Mouse (Mus musculus) thymus, postnatal 14 days (tissue): ENCODE data around the gene A3galt2.
A peak's percentile ranks its signal among the peaks of the same experiment; 100 is the strongest.

Experiments used
- DNase-seq: peaks from one replicate; pipeline ENCODE4 v3.0.0; 2021

Gene A3galt2

GRCm38 (mm10) chr4:128755064-128755463, at the start of gene A3galt2:
A3galt2 (plus strand) TSS chr4:128755364.
- DNase-seq = no peak

DNA sequence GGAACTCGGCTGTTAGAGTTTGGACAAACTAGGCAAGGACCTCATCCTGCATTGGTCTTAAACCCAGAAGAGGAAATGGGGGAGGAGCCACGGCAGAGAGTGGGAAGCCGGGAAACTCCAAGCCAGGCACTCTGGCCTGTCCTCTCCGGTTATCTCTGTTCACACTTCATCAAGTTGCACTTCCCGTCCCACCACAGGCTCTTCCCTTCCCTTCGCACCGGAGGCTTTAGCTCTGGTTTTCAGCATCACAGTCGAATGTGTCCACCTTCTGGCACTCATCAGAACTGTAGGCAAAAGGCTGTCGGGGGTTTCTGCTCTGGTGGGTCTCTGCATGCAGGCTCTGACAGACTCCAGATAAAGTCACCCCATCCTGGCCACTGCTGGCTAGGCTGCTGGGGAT, 48.5 kb upstream of the A3galt2 start:
- peak; percentile 40 for DNase-seq

- no peak for DNase-seq
Observed at GRCm38 (mm10) chr4:128707384-128707783, 47.8 kb upstream of the A3galt2 start.

- DNase-seq = no peak
Observed at GRCm38 (mm10) chr4:128709061-128709780, 45.9 kb upstream of the A3galt2 start.

GRCm38 (mm10) chr4:128709781-128710166, 45.4 kb upstream of the A3galt2 start:
- DNase-seq = no peak

- no peak for DNase-seq
Observed at GRCm38 (mm10) chr4:128710286-128710685, 44.9 kb upstream of the A3galt2 start.

DNA sequence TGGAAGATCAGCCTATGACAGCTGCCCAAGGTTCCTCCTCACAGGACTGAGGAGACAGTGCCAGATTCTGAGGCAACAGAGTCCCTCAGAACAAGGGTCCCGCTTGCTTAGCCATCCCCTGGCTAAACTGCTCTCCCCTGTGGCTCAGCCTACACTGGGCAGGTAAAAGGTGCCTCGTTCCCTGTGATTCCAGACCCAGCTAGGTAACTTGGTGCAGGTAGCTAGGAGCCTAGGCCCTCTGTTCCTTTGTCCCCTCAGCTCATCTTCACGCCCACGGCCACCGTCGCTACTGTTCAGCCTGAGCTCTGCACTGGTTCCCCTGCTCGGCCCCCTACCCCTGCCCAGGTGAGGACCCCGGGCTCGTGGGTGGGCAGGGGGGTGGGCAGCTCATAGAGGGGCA, 44.4 kb upstream of the A3galt2 start:
- no peak for DNase-seq

DNA sequence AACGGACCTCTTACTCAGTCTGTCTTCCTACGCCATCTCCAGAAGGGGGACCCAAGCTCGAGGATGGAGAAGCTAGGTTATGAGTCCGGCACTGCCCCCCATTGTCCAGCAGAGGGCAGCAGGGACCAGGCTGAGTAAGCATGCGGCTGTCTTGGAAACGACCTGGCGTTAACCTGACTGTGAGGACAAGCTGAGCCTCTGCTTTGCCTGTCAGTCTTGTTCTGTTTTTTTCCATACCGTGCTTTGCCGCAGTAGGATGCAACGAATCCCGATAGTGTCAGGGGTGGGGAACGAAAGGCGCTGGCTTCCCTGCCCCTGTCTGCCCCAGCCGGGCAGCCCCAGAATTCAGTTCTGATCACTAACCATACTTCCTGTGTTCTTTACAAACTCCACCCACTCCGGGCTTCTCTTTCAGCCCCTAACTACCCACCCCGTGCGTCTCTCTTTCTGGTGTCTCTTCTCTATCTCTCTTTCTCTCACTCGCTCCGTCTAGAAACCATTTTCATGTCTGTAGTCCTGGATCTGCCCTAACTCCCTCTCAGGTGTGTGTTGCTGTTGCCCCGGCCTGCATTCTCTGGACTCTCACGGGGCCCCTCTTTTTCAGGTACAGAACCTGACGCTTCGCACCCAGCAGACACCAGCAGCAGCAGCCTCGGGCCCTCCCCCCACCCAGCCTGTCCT, 43.6 kb upstream of the A3galt2 start:
- DNase-seq = peak; percentile 94

DNA sequence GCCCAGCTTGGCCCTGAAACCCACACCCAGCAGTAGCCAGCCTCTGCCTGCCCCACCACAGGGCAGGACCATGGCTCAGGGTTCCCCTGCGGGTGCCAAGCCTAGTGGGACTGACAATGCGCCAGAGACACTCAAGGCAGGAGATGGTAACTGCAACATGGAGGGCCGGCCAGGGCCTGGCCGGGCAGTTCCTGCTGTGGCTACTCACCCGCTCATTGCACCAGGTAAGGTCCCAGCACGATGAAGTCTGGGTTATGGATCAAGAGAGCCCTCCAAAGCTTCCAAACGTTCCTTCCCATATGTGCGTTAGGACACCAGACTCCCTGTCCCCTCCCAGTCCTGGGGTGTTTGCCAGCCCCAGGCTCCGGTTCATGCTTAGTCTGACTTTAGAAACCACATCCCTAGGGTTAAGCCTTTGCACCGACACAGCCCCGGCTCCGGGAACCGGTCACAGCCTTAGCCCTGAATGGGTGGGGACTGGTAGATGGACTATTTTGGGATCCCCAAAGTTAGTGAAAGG, 43.0 kb upstream of the A3galt2 start:
- peak; percentile 42 for DNase-seq

DNA sequence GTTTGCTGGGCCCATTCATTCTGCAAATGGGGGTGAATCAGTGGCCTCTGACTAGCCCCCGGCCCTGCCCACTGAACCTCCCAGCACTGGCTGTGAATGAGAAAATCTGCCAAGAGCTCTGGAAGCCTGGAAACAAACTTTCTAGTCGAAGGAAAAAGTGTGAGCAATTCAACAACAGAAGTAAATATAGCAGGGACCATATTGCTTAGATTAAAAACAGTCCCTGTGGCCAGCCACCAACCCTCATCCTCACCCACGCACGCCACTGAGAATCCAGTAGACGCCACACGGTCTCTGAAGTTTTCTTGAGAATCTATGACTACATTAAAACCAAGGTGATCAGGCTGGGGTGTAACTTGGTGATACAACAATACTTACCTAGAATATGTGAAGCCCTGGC, 42.2 kb upstream of the A3galt2 start:
- no peak for DNase-seq

- DNase-seq = peak; percentile 69
Observed at GRCm38 (mm10) chr4:128715241-128716204, 39.6 kb upstream of the A3galt2 start.

DNA sequence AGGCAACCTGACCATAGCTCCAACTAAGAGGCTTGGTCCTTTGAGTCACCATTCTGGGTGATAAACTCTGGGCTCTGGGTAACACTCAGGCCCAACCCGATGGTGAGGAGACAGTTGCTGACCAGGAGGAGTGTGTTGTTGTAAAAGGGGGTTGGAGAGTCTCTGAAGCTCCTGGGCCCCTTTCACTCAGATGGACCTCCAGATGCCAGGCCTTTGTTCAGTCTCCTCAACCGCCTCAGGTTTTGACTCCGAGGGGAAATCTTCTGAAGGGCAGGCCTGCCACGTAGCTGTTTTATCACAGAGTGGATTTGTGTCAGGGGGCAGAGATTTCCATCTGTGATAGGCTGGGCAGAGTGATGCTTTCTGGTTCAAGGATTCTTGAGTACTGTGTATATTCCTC, 38.9 kb upstream of the A3galt2 start:
- DNase-seq = no peak

GRCm38 (mm10) chr4:128716731-128717130, 38.4 kb upstream of the A3galt2 start:
- DNase-seq = no peak

GRCm38 (mm10) chr4:128720110-128720509, 35.1 kb upstream of the A3galt2 start:
- DNase-seq = no peak

DNA sequence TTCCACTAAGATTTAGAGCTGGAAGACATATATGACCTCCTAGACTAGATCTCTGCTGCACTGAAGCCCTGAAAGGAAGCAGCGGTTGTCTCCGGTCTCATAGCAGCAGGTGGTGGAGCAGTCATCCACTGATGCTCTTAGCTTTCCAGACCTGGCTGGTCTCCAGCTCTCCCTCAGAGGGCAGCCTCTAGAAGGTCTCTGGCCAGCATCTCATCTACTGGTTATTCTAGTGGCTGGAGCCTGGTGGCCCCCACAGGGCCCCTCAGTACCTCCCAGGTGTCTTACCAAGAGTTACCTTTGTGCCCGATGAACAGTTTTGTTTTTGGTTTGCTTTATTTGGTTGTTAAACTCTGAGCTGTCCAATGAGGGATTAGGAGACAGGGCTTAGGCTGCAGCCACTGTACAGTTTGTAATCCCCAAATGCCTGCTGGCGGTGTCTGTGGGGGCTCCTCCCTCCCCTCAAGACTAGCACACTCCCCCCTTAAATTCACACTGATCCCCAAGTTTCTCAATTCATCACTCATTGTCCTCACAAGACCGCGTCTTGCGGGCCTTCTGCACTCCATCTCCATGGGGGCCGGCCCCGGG, 34.0 kb upstream of the A3galt2 start:
- no peak for DNase-seq

DNA sequence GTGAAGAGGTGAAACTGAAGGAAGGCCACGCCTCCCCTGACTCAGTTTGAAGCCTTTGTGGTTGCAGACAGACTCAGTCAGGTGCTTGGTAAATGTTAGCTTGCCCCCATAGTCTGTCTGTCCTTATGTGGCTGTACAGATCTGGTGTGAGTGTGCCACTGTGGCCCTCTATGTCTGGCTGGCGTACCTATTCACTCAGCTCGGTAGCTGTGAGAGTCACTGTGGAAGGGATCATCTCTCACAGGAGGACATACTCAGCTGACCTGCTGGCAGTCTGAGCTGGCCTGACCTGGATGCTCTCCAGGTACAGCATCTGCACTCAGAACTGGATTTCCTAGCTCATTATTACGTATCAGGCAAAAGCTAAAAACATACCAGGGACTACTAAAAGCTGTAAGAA, 33.4 kb upstream of the A3galt2 start:
- no peak for DNase-seq

DNA sequence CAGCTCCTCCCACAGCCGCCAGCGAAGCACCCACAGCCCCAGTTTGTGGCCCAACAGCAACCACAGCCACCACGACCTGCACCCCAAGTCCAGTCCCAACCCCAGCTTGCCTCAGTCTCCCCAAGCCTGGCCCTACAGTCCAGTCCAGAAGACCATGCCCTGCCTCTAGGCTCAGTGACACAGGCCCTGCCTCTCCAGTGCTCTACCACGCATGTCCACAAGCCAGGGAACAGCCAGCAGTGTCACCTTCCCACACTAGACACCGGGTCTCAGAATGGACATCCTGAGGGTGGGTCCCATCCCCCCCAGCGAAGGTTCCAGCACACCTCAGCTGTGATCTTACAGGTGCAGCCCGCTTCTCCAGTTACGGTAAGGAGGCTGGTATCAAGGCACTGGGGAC, 32.2 kb upstream of the A3galt2 start:
- DNase-seq = no peak

- DNase-seq = no peak
Observed at GRCm38 (mm10) chr4:128723431-128723830, 31.7 kb upstream of the A3galt2 start.

GRCm38 (mm10) chr4:128724059-128724458, 31.1 kb upstream of the A3galt2 start:
- DNase-seq = no peak

GRCm38 (mm10) chr4:128727019-128727720, 28.0 kb upstream of the A3galt2 start:
- DNase-seq = peak; percentile 93

GRCm38 (mm10) chr4:128727721-128728430, 27.3 kb upstream of the A3galt2 start:
- DNase-seq = peak; percentile 54
